Mouse (Mus musculus): ENCODE measurements around the gene Ccr5. TPM values are rescaled to one million over a fixed set of nuclear protein-coding genes. Genes with fewer than 3 reads are reported as not detected.

Ccr5 gene
- polyA plus RNA-seq, 1 experiment from 2014 or later = 0.25 TPM

DNA sequence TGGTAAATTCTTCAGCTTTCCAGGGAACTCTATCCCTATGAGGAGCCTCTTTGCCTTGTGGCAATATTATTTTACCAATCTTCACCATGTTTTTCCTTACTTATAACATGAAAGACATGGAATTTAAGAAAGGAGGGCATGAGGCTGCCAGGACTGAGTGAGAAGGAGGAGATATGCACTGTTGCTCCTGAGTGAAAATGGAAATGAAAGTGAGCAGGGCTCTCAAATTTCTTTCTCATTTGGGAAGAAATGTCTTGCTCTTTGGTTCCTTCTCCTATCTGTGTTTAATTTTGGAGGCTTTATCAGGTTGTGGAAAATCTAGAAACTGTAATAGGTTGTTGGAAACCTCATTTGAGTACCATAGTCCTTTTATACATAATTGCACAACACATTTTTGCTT, 14.1 kb upstream of the Ccr5 start:
- no peak overlapping the region for H3K4me2 ChIP-seq (ENCODE audit: low read depth)
- no peaks in the 10 kb centered on the region for H3K9me3 ChIP-seq (ENCODE audit: control insufficient read depth, low read length)
- no peaks in the 10 kb centered on the region for H3K36me3 ChIP-seq (ENCODE audit: control insufficient read depth, insufficient read depth, low read length)
- no peak overlapping the region for H3K4me3 ChIP-seq (ENCODE audit: low read depth, low read length)
- H3K9ac ChIP-seq (ENCODE audit: low read length) = no peak overlapping the region
- H3K27ac ChIP-seq (ENCODE audit: low read depth, low read length) = no peak overlapping the region
- H3K27me3 ChIP-seq (ENCODE audit: control insufficient read depth, insufficient read depth, low read length) = no peaks in the 10 kb centered on the region
- DNase-seq (ENCODE audit: low spot score) (no peak), ATAC-seq (ENCODE audit: insufficient read depth, low FRiP score, low TSS enrichment) (no peak)
- no peaks in the 10 kb centered on the region for H3K4me1 ChIP-seq (ENCODE audit: control insufficient read depth, insufficient read depth, low read length)

DNA sequence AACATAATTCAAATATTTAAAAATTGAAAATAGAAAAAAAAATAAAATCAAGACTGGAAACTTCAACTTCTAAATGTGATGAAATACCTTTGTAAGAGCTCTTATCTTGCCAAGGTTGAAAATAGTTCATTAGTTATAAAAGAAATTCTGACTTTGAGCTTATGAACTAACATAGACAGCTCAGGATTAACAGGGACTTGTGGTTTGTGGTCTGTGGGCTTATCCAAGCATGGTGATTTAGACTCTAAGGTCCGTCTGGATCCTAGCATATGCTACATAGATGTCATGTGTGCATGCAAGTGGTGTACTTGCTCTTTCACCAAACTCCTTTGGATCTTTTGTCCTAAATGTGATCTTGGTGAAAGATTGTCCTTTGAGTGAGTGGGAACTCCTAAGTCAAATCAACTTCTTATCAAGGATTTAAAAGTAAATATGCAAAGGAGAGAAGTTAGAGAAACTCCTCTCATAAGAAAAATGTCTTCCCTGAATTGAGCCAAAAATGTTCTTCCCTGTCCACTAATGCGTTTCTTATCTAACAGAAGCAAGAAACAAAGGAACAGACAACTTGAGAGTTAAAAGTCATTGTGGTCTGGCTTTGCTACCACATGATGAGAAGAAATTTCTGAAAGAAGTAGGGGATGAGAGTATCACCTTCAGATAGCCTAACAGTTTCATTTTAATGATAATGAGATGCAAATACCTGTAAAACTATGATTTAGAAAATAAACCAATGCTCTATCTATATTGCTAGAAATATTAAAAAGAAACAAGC, 12.8 kb upstream of the Ccr5 start:
- no peak for DNase-seq (ENCODE audit: low spot score)
- Histone ChIP-seq H3K27ac (ENCODE audit: low read depth, low read length) (no peak overlapping the region), H3K4me1 (ENCODE audit: control insufficient read depth, insufficient read depth, low read length) (no peaks in the 10 kb centered on the region), H3K27me3 (ENCODE audit: control insufficient read depth, insufficient read depth, low read length) (no peaks in the 10 kb centered on the region), H3K9ac (ENCODE audit: low read length) (no peak overlapping the region), H3K9me3 (ENCODE audit: control insufficient read depth, low read length) (no peaks in the 10 kb centered on the region), H3K4me2 (ENCODE audit: low read depth) (no peak overlapping the region), H3K4me3 (ENCODE audit: low read depth, low read length) (no peak overlapping the region), H3K36me3 (ENCODE audit: control insufficient read depth, insufficient read depth, low read length) (no peaks in the 10 kb centered on the region)
- WGBS = 83% methylated on average over 2 of the region's 2 CpGs
- no peak for ATAC-seq (ENCODE audit: insufficient read depth, low FRiP score, low TSS enrichment)

DNA sequence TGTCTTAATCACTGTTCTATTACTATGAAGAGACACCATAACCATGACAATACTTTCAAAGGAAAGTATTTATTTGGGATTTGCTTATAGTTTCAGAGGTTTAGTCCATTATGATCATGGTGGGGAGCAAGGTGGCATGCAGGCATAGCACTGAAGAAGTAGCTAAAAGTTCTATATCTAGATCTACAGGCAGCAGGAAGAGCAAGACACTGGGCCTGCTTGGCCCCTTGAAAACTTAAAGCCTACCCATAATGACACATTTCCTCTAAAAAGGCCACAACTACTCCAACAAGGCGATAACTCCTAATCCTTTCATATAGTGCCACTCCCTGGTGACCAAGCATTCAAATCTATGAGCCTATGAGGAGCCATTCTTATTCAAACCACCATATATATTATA, 9.3 kb upstream of the Ccr5 start:
- Histone ChIP-seq H3K36me3 (ENCODE audit: control insufficient read depth, insufficient read depth, low read length) (no peaks in the 10 kb centered on the region), H3K9me3 (ENCODE audit: control insufficient read depth, low read length) (no peaks in the 10 kb centered on the region), H3K4me2 (ENCODE audit: low read depth) (no peak overlapping the region), H3K27ac (ENCODE audit: low read depth, low read length) (no peak overlapping the region), H3K4me3 (ENCODE audit: low read depth, low read length) (no peak overlapping the region), H3K27me3 (ENCODE audit: control insufficient read depth, insufficient read depth, low read length) (no peaks in the 10 kb centered on the region), H3K9ac (ENCODE audit: low read length) (no peak overlapping the region), H3K4me1 (ENCODE audit: control insufficient read depth, insufficient read depth, low read length) (no peaks in the 10 kb centered on the region)
- WGBS = 93% methylated on average over 1 of the region's 1 CpGs
- ATAC-seq (ENCODE audit: insufficient read depth, low FRiP score, low TSS enrichment) (no peak), DNase-seq (ENCODE audit: low spot score) (no peak)

DNA sequence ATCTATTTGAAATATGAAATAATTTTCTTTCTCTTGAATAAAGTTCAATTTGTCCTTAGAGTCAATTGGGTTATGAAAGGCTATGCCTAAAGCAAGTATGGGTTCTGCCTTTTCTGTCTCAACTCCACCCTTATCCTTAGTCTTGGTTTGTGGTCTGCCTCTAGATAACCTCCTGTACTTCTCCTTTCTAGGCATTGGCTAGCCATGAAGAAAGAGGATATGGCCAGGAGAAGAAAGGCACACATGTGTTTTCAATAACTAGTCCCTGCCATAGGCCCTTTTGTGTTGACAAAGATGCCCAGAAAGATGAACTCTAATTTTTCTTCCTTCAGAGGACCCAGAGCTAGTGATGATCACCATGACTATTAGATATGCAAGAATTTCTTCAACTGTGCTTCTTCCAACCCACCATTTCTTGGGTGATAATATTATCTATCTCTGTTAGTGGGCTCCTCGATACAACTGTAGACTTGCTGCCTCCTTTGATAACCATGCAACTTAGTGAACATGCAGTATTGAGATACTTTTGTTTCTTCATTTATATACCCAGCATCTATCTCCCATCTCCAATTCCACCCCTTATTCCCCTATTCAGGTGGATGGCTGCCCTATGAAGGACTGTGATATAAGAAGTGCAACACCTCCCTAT, 8.6 kb upstream of the Ccr5 start:
- Histone ChIP-seq H3K4me3 (ENCODE audit: low read depth, low read length) (no peak overlapping the region), H3K4me1 (ENCODE audit: control insufficient read depth, insufficient read depth, low read length) (no peaks in the 10 kb centered on the region), H3K4me2 (ENCODE audit: low read depth) (no peak overlapping the region), H3K27me3 (ENCODE audit: control insufficient read depth, insufficient read depth, low read length) (no peaks in the 10 kb centered on the region), H3K9ac (ENCODE audit: low read length) (no peak overlapping the region), H3K36me3 (ENCODE audit: control insufficient read depth, insufficient read depth, low read length) (no peaks in the 10 kb centered on the region), H3K9me3 (ENCODE audit: control insufficient read depth, low read length) (no peaks in the 10 kb centered on the region), H3K27ac (ENCODE audit: low read depth, low read length) (no peak overlapping the region)
- WGBS = 78% methylated on average over 1 of the region's 1 CpGs
- ATAC-seq (ENCODE audit: insufficient read depth, low FRiP score, low TSS enrichment) (no peak), DNase-seq (ENCODE audit: low spot score) (no peak)

DNA sequence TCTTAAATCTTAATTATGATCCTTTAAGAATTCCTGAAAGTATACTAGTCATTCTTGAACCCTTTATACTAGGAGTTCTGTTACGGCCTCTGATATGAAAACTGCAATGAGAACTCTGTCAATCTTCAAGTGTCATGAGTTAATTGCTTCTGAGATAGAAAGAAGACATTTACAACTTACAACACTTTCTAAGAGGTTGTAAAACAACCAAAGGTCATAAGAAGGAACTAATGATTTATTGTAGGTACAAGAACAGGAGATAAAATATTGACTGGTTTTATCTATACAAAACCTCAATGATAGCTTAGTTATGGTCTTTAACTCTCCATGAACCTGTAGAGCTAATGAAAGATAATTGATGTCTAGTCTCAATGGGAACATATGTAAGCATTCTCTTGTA, 7.6 kb upstream of the Ccr5 start:
- H3K36me3 ChIP-seq (ENCODE audit: control insufficient read depth, insufficient read depth, low read length) = no peaks in the 10 kb centered on the region
- no peaks in the 10 kb centered on the region for H3K9me3 ChIP-seq (ENCODE audit: control insufficient read depth, low read length)
- no peaks in the 10 kb centered on the region for H3K27me3 ChIP-seq (ENCODE audit: control insufficient read depth, insufficient read depth, low read length)
- H3K27ac ChIP-seq (ENCODE audit: low read depth, low read length) = no peak overlapping the region
- WGBS = 78% methylated on average over 1 of the region's 1 CpGs
- H3K9ac ChIP-seq (ENCODE audit: low read length) = no peak overlapping the region
- no peak overlapping the region for H3K4me2 ChIP-seq (ENCODE audit: low read depth)
- ATAC-seq (ENCODE audit: insufficient read depth, low FRiP score, low TSS enrichment) (no peak), DNase-seq (ENCODE audit: low spot score) (no peak)
- H3K4me3 ChIP-seq (ENCODE audit: low read depth, low read length) = no peak overlapping the region
- H3K4me1 ChIP-seq (ENCODE audit: control insufficient read depth, insufficient read depth, low read length) = no peaks in the 10 kb centered on the region

DNA sequence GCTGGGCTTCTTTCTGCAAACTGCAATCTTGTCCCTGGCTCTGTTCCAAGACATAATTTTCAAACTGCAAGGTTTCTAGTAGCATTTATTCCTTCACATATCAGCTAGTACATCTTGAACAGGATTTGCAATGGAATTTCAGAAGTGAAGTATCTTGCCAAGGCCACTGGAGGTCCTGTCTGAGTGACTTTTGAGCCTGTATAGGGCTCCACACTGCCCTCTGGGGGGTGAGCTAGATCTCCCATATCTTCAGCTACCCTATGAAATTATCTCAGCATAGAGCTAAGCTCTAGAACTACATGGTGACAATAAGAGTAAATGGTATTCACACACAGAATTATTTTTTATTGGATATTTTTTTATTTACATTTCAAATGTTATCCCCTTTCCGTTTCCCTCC, 2.9 kb upstream of the Ccr5 start:
- no peaks in the 10 kb centered on the region for H3K9me3 ChIP-seq (ENCODE audit: control insufficient read depth, low read length)
- DNase-seq (ENCODE audit: low spot score) (no peak), ATAC-seq (ENCODE audit: insufficient read depth, low FRiP score, low TSS enrichment) (no peak)
- no peaks in the 10 kb centered on the region for H3K36me3 ChIP-seq (ENCODE audit: control insufficient read depth, insufficient read depth, low read length)
- H3K4me2 ChIP-seq (ENCODE audit: low read depth) = no peak overlapping the region
- H3K4me3 ChIP-seq (ENCODE audit: low read depth, low read length) = no peak overlapping the region
- no peaks in the 10 kb centered on the region for H3K27me3 ChIP-seq (ENCODE audit: control insufficient read depth, insufficient read depth, low read length)
- no peak overlapping the region for H3K9ac ChIP-seq (ENCODE audit: low read length)
- no peaks in the 10 kb centered on the region for H3K4me1 ChIP-seq (ENCODE audit: control insufficient read depth, insufficient read depth, low read length)
- whole genome bisulfite sequencing = 92% methylated on average over 1 of the region's 1 CpGs
- H3K27ac ChIP-seq (ENCODE audit: low read depth, low read length) = no peak overlapping the region

DNA sequence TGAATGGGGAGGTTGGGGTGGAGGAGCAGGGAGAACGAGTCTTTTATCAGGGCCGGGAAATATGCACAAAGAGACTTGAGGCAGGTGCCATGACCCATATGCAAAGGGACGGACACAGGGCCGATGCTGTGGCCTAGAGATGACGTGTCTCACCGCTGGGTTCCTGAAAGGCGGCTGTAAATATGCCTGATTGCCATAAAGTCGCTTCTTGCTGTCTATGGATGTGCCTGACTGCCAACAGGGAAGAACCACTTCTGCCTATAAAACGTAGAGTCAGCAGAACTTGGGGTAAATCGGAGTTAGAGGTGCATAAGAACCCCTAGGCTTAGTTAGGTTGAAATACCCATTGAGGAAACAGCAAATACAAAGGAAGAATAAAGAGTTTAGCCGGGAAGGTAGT, 4.2 kb downstream of the Ccr5 start:
- Histone ChIP-seq H3K27ac (ENCODE audit: low read depth, low read length) (no peak overlapping the region), H3K36me3 (ENCODE audit: control insufficient read depth, insufficient read depth, low read length) (no peaks in the 10 kb centered on the region), H3K4me2 (ENCODE audit: low read depth) (no peak overlapping the region), H3K9me3 (ENCODE audit: control insufficient read depth, low read length) (no peaks in the 10 kb centered on the region), H3K4me1 (ENCODE audit: control insufficient read depth, insufficient read depth, low read length) (no peaks in the 10 kb centered on the region), H3K9ac (ENCODE audit: low read length) (no peak overlapping the region), H3K4me3 (ENCODE audit: low read depth, low read length) (no peak overlapping the region), H3K27me3 (ENCODE audit: control insufficient read depth, insufficient read depth, low read length) (no peaks in the 10 kb centered on the region)
- DNase-seq (ENCODE audit: low spot score) (no peak), ATAC-seq (ENCODE audit: insufficient read depth, low FRiP score, low TSS enrichment) (no peak)
- 79% methylated on average over 11 of the region's 11 CpGs for WGBS

DNA sequence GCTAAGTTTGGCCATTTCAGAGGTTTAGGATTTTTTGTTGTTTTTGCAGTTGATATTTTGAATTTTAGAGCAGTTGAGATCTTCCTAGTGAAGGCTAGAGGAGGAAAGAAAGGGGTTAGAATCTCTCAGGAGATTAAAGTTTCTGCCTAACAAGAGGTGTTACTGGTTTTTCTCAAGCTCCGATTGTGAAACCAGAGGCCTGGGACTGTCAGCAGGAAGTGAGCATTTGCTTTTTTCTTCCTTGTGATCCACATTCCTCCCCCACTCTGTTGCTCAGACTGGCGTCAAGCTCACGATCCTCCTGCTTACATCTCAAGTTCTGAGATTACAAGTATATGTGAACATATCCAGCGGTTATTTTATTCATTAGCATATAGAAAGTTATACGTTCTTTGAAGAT, 5.0 kb downstream of the Ccr5 start:
- Histone ChIP-seq H3K27ac (ENCODE audit: low read depth, low read length) (no peak overlapping the region), H3K9me3 (ENCODE audit: control insufficient read depth, low read length) (no peaks in the 10 kb centered on the region), H3K4me3 (ENCODE audit: low read depth, low read length) (no peak overlapping the region), H3K36me3 (ENCODE audit: control insufficient read depth, insufficient read depth, low read length) (no peaks in the 10 kb centered on the region), H3K4me1 (ENCODE audit: control insufficient read depth, insufficient read depth, low read length) (no peaks in the 10 kb centered on the region), H3K27me3 (ENCODE audit: control insufficient read depth, insufficient read depth, low read length) (no peaks in the 10 kb centered on the region), H3K9ac (ENCODE audit: low read length) (no peak overlapping the region), H3K4me2 (ENCODE audit: low read depth) (no peak overlapping the region)
- 62% methylated on average over 5 of the region's 5 CpGs for WGBS
- ATAC-seq (ENCODE audit: insufficient read depth, low FRiP score, low TSS enrichment) (no peak), DNase-seq (ENCODE audit: low spot score) (no peak)

DNA sequence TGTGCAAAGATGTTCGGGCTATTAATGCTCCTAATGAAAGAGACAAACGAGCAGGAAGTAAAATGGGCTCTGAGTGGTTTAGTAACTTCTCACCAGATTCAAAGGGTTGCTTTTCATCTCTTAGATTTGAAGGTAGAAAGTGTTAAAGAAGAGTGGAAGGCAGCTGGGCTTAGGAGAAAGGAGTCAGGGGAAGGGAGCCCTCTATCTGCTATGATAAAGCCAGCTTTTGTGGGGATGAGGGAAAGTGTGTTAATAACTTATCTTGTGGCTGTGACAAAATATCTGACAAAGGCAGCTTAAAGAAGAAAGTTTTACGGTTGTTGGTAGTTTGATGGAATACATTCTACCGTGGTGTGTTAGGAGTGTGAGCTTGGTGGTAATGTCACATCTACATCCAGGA, 6.1 kb downstream of the Ccr5 start:
- no peaks in the 10 kb centered on the region for H3K9me3 ChIP-seq (ENCODE audit: control insufficient read depth, low read length)
- no peak for DNase-seq (ENCODE audit: low spot score)
- H3K27me3 ChIP-seq (ENCODE audit: control insufficient read depth, insufficient read depth, low read length) = no peaks in the 10 kb centered on the region
- H3K36me3 ChIP-seq (ENCODE audit: control insufficient read depth, insufficient read depth, low read length) = no peaks in the 10 kb centered on the region
- ATAC-seq (ENCODE audit: insufficient read depth, low FRiP score, low TSS enrichment) = no peak
- H3K4me1 ChIP-seq (ENCODE audit: control insufficient read depth, insufficient read depth, low read length) = no peaks in the 10 kb centered on the region
- no peak overlapping the region for H3K4me3 ChIP-seq (ENCODE audit: low read depth, low read length)
- 57% methylated on average over 4 of the region's 4 CpGs for whole genome bisulfite sequencing
- no peak overlapping the region for H3K27ac ChIP-seq (ENCODE audit: low read depth, low read length)
- no peak overlapping the region for H3K4me2 ChIP-seq (ENCODE audit: low read depth)
- H3K9ac ChIP-seq (ENCODE audit: low read length) = no peak overlapping the region
